Mouse (Mus musculus) stomach, postnatal 0 days (tissue): ENCODE results near the gene Klf15.

Experiments used
- CTCF ChIP-seq: IDR thresholded peaks from 2 replicates; pipeline ENCODE4 v1.5.1; 2016; ENCODE audit warnings: antibody characterized with exemption, low read depth, mild to moderate bottlenecking, moderate library complexity
- EP300 ChIP-seq: optimal IDR thresholded peaks from 2 replicates; pipeline ENCODE3; 2016; ENCODE audit warnings: antibody characterized with exemption

DNA sequence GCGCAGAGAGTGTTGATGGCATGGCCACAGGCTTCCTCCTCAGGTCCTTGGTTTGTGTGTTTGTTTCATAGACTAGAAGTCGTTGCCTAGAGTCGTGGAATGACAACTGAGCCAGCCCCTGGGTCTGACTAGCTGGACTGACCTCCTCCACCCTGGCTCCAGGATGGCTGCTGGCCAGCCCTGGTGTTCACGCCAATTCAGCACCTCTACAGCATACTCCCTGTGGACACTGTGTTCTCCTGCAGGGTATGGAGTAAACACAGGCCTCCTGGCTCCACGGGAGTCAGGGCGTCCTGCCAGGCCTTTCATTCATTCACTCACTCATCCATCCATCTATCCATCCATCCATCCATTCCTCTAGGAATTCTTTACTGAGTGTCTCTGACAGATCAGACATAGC lies 46.7 kb downstream of the Klf15 start:
- TF ChIP-seq CTCF (no peak), EP300 (no peak)
